Mouse (Mus musculus): Measurements from ENCODE around the gene B4galnt2.
"Not testable (repeated sequence)": the region's sequence is repeated elsewhere in the genome, so short reads cannot be mapped to it uniquely, and the experiment has no call there.

GRCm38 (mm10) chr11:95879861-95880260 is 34.8 kb downstream of the B4galnt2 start:
- not testable (repeated sequence) for TF ChIP-seq POLR2A (IDR thresholded peaks at IDR 0.05; ENCODE audit: low read depth, low read length); CTCF (IDR thresholded peaks at IDR 0.05; ENCODE audit: borderline replicate concordance, insufficient read depth, low read length)

All from embryonic fibroblast, embryonic 13.5 days (primary cell).